Mouse (Mus musculus): Measurements from ENCODE around the gene Fyb.

DNA sequence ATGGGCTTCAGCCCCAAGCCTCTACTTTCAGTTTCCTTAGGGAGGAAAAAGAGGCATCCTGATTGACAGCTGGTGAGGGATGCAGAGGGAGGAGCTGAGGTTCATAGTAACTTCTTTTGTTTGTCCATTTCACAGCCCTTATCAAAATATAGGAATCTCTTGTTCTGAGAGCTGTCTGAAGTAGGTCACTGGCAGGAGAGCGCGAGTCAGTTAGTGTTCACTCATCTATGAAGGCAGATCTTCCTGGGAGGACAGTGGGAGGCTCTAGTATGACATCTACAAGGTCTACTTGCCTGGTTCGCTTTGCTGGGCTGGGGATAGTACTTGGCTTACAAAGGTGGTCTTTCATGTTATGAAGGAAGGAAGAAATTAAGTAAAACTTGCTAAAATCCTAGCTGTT lies 46.0 kb downstream of the Fyb start:
- TF ChIP-seq CTCF (IDR thresholded peaks at IDR 0.05; ENCODE audit: low read depth) (no peak), EP300 (IDR thresholded peaks at IDR 0.05; ENCODE audit: low read depth) (no peak)

Data from liver, embryonic 14.5 days (tissue).